Mouse (Mus musculus): ENCODE results near the gene Carnmt1. TPM values are rescaled to one million over a fixed set of nuclear protein-coding genes. Genes with fewer than 3 reads are reported as not detected.

Gene Carnmt1
- polyA plus RNA-seq, 1 experiment: 5.0 TPM

- H3K27me3 ChIP-seq (ENCODE audit: control insufficient read depth, insufficient read depth, low read length): no peaks in the 10 kb centered on the region
- H3K4me3 ChIP-seq (ENCODE audit: low read depth, low read length): no peak overlapping the region
- TF ChIP-seq CTCF (IDR thresholded peaks at IDR 0.05; ENCODE audit: extremely low read depth, insufficient read length, insufficient replicate concordance, low read depth, low read length): no peak
- no peaks in the 10 kb centered on the region for H3K4me1 ChIP-seq (ENCODE audit: control insufficient read depth, insufficient read depth, insufficient read length, low read length)
- H3K36me3 ChIP-seq (ENCODE audit: control insufficient read depth, insufficient read depth, low read length): peaks cover 18% of the 10 kb centered on the region
- WGBS: 64% methylated on average over 3 of the region's 3 CpGs
- H3K27ac ChIP-seq (ENCODE audit: insufficient read depth, low read depth, low read length): no peak overlapping the region
These were observed 24.2 kb upstream of the Carnmt1 start for GRCm38 (mm10) chr19:18646397-18646796.

GRCm38 (mm10) chr19:18646853-18647420 is 23.6 kb upstream of the Carnmt1 start:
- no peak for TF ChIP-seq POLR2A (IDR thresholded peaks at IDR 0.05; ENCODE audit: low read depth, low read length)
- TF ChIP-seq CTCF (IDR thresholded peaks at IDR 0.05; ENCODE audit: extremely low read depth, insufficient read length, insufficient replicate concordance, low read depth, low read length): no peak
- Histone ChIP-seq H3K36me3 (ENCODE audit: control insufficient read depth, insufficient read depth, low read length) (peaks cover 16% of the 10 kb centered on the region), H3K4me3 (ENCODE audit: low read depth, low read length) (no peak overlapping the region), H3K27ac (ENCODE audit: insufficient read depth, low read depth, low read length) (no peak overlapping the region), H3K4me1 (ENCODE audit: control insufficient read depth, insufficient read depth, insufficient read length, low read length) (no peaks in the 10 kb centered on the region), H3K27me3 (ENCODE audit: control insufficient read depth, insufficient read depth, low read length) (no peaks in the 10 kb centered on the region)
- WGBS: 83% methylated on average over 5 of the region's 5 CpGs

- no peaks in the 10 kb centered on the region for H3K27me3 ChIP-seq (ENCODE audit: control insufficient read depth, insufficient read depth, low read length)
- no peak overlapping the region for H3K27ac ChIP-seq (ENCODE audit: insufficient read depth, low read depth, low read length)
- H3K4me1 ChIP-seq (ENCODE audit: control insufficient read depth, insufficient read depth, insufficient read length, low read length): no peaks in the 10 kb centered on the region
- H3K4me3 ChIP-seq (ENCODE audit: low read depth, low read length): no peak overlapping the region
- WGBS: 71% methylated on average over 9 of the region's 9 CpGs
- H3K36me3 ChIP-seq (ENCODE audit: control insufficient read depth, insufficient read depth, low read length): peaks cover 14% of the 10 kb centered on the region
- TF ChIP-seq POLR2A (IDR thresholded peaks at IDR 0.05; ENCODE audit: low read depth, low read length) (no peak), CTCF (IDR thresholded peaks at IDR 0.05; ENCODE audit: extremely low read depth, insufficient read length, insufficient replicate concordance, low read depth, low read length) (no peak)
These were observed 22.6 kb upstream of the Carnmt1 start for GRCm38 (mm10) chr19:18647775-18648557.

- Histone ChIP-seq H3K27me3 (ENCODE audit: control insufficient read depth, insufficient read depth, low read length) (no peaks in the 10 kb centered on the region), H3K27ac (ENCODE audit: insufficient read depth, low read depth, low read length) (no peak overlapping the region), H3K36me3 (ENCODE audit: control insufficient read depth, insufficient read depth, low read length) (peaks cover 13% of the 10 kb centered on the region), H3K4me1 (ENCODE audit: control insufficient read depth, insufficient read depth, insufficient read length, low read length) (no peaks in the 10 kb centered on the region), H3K4me3 (ENCODE audit: low read depth, low read length) (no peak overlapping the region)
- WGBS: 80% methylated on average over 6 of the region's 6 CpGs
- TF ChIP-seq CTCF (IDR thresholded peaks at IDR 0.05; ENCODE audit: extremely low read depth, insufficient read length, insufficient replicate concordance, low read depth, low read length) (no peak), POLR2A (IDR thresholded peaks at IDR 0.05; ENCODE audit: low read depth, low read length) (no peak)
These were observed 22.0 kb upstream of the Carnmt1 start for GRCm38 (mm10) chr19:18648558-18648945.

GRCm38 (mm10) chr19:18649955-18650354 is 20.6 kb upstream of the Carnmt1 start:
- Histone ChIP-seq H3K36me3 (ENCODE audit: control insufficient read depth, insufficient read depth, low read length) (peaks cover 6% of the 10 kb centered on the region), H3K4me1 (ENCODE audit: control insufficient read depth, insufficient read depth, insufficient read length, low read length) (no peaks in the 10 kb centered on the region), H3K4me3 (ENCODE audit: low read depth, low read length) (no peak overlapping the region), H3K27me3 (ENCODE audit: control insufficient read depth, insufficient read depth, low read length) (no peaks in the 10 kb centered on the region), H3K27ac (ENCODE audit: insufficient read depth, low read depth, low read length) (no peak overlapping the region)
- WGBS: 82% methylated on average over 4 of the region's 4 CpGs
- no peak for TF ChIP-seq POLR2A (IDR thresholded peaks at IDR 0.05; ENCODE audit: low read depth, low read length)
- TF ChIP-seq CTCF (IDR thresholded peaks at IDR 0.05; ENCODE audit: extremely low read depth, insufficient read length, insufficient replicate concordance, low read depth, low read length): no peak

- Histone ChIP-seq H3K27ac (ENCODE audit: insufficient read depth, low read depth, low read length) (no peak overlapping the region), H3K4me3 (ENCODE audit: low read depth, low read length) (no peak overlapping the region), H3K4me1 (ENCODE audit: control insufficient read depth, insufficient read depth, insufficient read length, low read length) (no peaks in the 10 kb centered on the region), H3K36me3 (ENCODE audit: control insufficient read depth, insufficient read depth, low read length) (peaks cover 4% of the 10 kb centered on the region; the same call in 1 of the 2 replicates), H3K27me3 (ENCODE audit: control insufficient read depth, insufficient read depth, low read length) (no peaks in the 10 kb centered on the region)
- 83% methylated on average over 6 of the region's 6 CpGs for WGBS
- TF ChIP-seq POLR2A (IDR thresholded peaks at IDR 0.05; ENCODE audit: low read depth, low read length): no peak
- TF ChIP-seq CTCF (IDR thresholded peaks at IDR 0.05; ENCODE audit: extremely low read depth, insufficient read length, insufficient replicate concordance, low read depth, low read length): no peak
These were observed 20.1 kb upstream of the Carnmt1 start for GRCm38 (mm10) chr19:18650473-18650872.

- Histone ChIP-seq H3K36me3 (ENCODE audit: control insufficient read depth, insufficient read depth, low read length) (no peaks in the 10 kb centered on the region), H3K27ac (ENCODE audit: insufficient read depth, low read depth, low read length) (no peak overlapping the region), H3K4me1 (ENCODE audit: control insufficient read depth, insufficient read depth, insufficient read length, low read length) (no peaks in the 10 kb centered on the region), H3K27me3 (ENCODE audit: control insufficient read depth, insufficient read depth, low read length) (no peaks in the 10 kb centered on the region), H3K4me3 (ENCODE audit: low read depth, low read length) (no peak overlapping the region)
- no peak for TF ChIP-seq POLR2A (IDR thresholded peaks at IDR 0.05; ENCODE audit: low read depth, low read length)
- TF ChIP-seq CTCF (IDR thresholded peaks at IDR 0.05; ENCODE audit: extremely low read depth, insufficient read length, insufficient replicate concordance, low read depth, low read length): no peak
- 72% methylated on average over 4 of the region's 4 CpGs for WGBS
These were observed 18.0 kb upstream of the Carnmt1 start for GRCm38 (mm10) chr19:18652592-18652991.
